Mouse (Mus musculus): ENCODE data around the gene Ppfibp2. TPM values are rescaled to one million over a fixed set of nuclear protein-coding genes. Genes with fewer than 3 reads are reported as not detected.

Ppfibp2 gene
- polyA plus RNA-seq (2015; fragmentation: Nextera tagmentation; extraction: Ambion mirVana) = 11.5 and 13.8 TPM in 2 replicates

- peak within 1 kb of the TSS; percentile 94 for H3K4me2 ChIP-seq
- peak within 1 kb of the TSS; percentile 67 for H3K9ac ChIP-seq
- 1% methylated on average over 24 of the region's 24 CpGs for WGBS
- ATAC-seq (ENCODE audit: insufficient number of reproducible peaks, insufficient read depth, low FRiP score, low TSS enrichment, low read depth) = peak; percentile 85
- no peaks in the 10 kb centered on the region for H3K27me3 ChIP-seq
- H3K4me3 ChIP-seq = peak within 1 kb of the TSS; percentile 57
- peaks cover 20% of the 10 kb centered on the region for H3K36me3 ChIP-seq
- H3K9me3 ChIP-seq = no peaks in the 10 kb centered on the region
- peaks cover 15% of the 10 kb centered on the region for H3K4me1 ChIP-seq
- H3K27ac ChIP-seq = peak within 1 kb of the TSS; percentile 51
Observed at GRCm38 (mm10) chr7:107594857-107595402, at the start of gene Ppfibp2. Gene Ppfibp2, plus strand, starts transcription at chr7:107595207.

GRCm38 (mm10) chr7:107547872-107548271, 47.1 kb upstream of the Ppfibp2 start:
- H3K36me3 ChIP-seq = no peaks in the 10 kb centered on the region
- ATAC-seq (ENCODE audit: insufficient number of reproducible peaks, insufficient read depth, low FRiP score, low TSS enrichment, low read depth) = no peak
- H3K27me3 ChIP-seq = no peaks in the 10 kb centered on the region
- no peak overlapping the region for H3K27ac ChIP-seq
- no peak overlapping the region for H3K9ac ChIP-seq
- WGBS = 93% methylated on average over 3 of the region's 3 CpGs
- H3K4me3 ChIP-seq = no peak overlapping the region
- H3K4me1 ChIP-seq = no peaks in the 10 kb centered on the region
- no peaks in the 10 kb centered on the region for H3K9me3 ChIP-seq
- no peak overlapping the region for H3K4me2 ChIP-seq

GRCm38 (mm10) chr7:107553461-107553860, 41.5 kb upstream of the Ppfibp2 start:
- Histone ChIP-seq H3K4me3 (no peak overlapping the region), H3K9ac (no peak overlapping the region), H3K27ac (no peak overlapping the region), H3K27me3 (no peaks in the 10 kb centered on the region), H3K9me3 (no peaks in the 10 kb centered on the region), H3K36me3 (no peaks in the 10 kb centered on the region), H3K4me2 (no peak overlapping the region), H3K4me1 (no peaks in the 10 kb centered on the region)
- no peak for ATAC-seq (ENCODE audit: insufficient number of reproducible peaks, insufficient read depth, low FRiP score, low TSS enrichment, low read depth)
- 59% methylated on average over 1 of the region's 1 CpGs for WGBS

DNA sequence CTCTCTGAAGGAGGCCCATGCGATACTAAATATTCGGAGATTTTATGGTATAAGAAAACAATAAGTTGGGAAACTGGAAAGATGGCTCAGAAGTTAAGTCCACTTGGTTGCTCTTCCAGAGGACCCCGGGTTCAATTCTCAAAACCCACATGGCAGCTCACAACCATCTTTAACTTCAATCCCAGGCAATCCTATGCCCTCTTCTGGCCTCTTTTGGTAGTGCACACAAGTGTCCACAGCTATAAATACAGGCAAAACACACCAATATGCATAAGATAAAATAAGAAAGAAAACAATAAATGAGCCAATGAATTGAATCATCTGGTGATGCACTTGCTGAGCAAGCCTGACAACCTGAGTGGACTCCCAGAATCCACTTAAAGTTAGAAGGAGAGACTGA, 39.1 kb upstream of the Ppfibp2 start:
- Histone ChIP-seq H3K27ac (no peak overlapping the region), H3K4me2 (no peak overlapping the region), H3K9me3 (no peaks in the 10 kb centered on the region), H3K9ac (no peak overlapping the region), H3K36me3 (no peaks in the 10 kb centered on the region), H3K4me1 (no peaks in the 10 kb centered on the region), H3K4me3 (no peak overlapping the region), H3K27me3 (no peaks in the 10 kb centered on the region)
- ATAC-seq (ENCODE audit: insufficient number of reproducible peaks, insufficient read depth, low FRiP score, low TSS enrichment, low read depth) = no peak
- 85% methylated on average over 3 of the region's 3 CpGs for WGBS

DNA sequence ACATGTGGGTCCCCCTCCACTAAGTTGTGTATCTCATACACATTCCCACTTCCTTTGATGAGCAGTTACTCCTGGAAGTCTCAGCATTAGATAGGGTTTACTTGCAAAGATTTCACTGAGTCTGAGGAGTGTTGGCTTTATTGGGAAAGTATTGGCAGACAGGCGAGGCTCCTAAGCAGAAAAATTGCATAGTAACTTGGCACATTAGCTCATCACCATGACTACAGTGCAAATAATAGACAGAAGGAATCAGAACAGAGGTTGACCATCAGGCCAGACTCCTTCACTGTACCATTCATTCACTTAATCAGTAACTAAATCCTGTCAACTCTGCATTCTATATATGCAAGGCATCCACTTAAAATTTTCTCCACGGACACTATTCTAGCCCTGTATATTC, 34.3 kb upstream of the Ppfibp2 start:
- no peak for ATAC-seq (ENCODE audit: insufficient number of reproducible peaks, insufficient read depth, low FRiP score, low TSS enrichment, low read depth)
- Histone ChIP-seq H3K9ac (no peak overlapping the region), H3K4me3 (no peak overlapping the region), H3K4me1 (no peaks in the 10 kb centered on the region), H3K4me2 (no peak overlapping the region), H3K9me3 (no peaks in the 10 kb centered on the region), H3K36me3 (no peaks in the 10 kb centered on the region), H3K27ac (no peak overlapping the region), H3K27me3 (no peaks in the 10 kb centered on the region)
- 78% methylated on average over 2 of the region's 2 CpGs for WGBS

DNA sequence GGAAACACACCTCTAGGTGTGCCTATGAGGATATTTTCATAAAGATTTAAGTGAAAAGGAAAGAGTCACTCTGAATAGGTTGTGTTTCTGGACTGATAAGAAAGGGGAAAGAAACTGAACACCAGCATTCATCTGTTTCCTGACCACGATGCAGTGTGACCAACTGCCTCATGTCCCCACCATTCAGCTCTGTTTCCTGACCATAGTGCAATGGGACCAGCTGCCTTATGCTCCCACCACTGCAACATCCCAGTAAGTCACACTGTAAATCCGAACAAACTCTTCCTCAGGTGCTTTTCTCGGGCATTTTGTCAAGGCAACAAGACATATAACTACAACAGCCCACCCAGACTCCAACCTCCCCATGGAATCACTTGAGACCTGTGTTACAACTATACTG, 33.4 kb upstream of the Ppfibp2 start:
- H3K9me3 ChIP-seq = no peaks in the 10 kb centered on the region
- H3K4me3 ChIP-seq = no peak overlapping the region
- whole genome bisulfite sequencing = 79% methylated on average over 3 of the region's 3 CpGs
- no peaks in the 10 kb centered on the region for H3K27me3 ChIP-seq
- no peaks in the 10 kb centered on the region for H3K36me3 ChIP-seq
- no peak overlapping the region for H3K4me2 ChIP-seq
- H3K27ac ChIP-seq = no peak overlapping the region
- peaks cover 2% of the 10 kb centered on the region for H3K4me1 ChIP-seq
- no peak for ATAC-seq (ENCODE audit: insufficient number of reproducible peaks, insufficient read depth, low FRiP score, low TSS enrichment, low read depth)
- no peak overlapping the region for H3K9ac ChIP-seq

GRCm38 (mm10) chr7:107563727-107564126, 31.3 kb upstream of the Ppfibp2 start:
- 38% methylated on average over 2 of the region's 2 CpGs for WGBS
- no peak overlapping the region for H3K27ac ChIP-seq
- H3K36me3 ChIP-seq = no peaks in the 10 kb centered on the region
- H3K9me3 ChIP-seq = no peaks in the 10 kb centered on the region
- H3K27me3 ChIP-seq = no peaks in the 10 kb centered on the region
- H3K4me1 ChIP-seq = peaks cover 6% of the 10 kb centered on the region
- no peak for ATAC-seq (ENCODE audit: insufficient number of reproducible peaks, insufficient read depth, low FRiP score, low TSS enrichment, low read depth)
- H3K4me2 ChIP-seq = no peak overlapping the region
- no peak overlapping the region for H3K4me3 ChIP-seq
- no peak overlapping the region for H3K9ac ChIP-seq

- ATAC-seq (ENCODE audit: insufficient number of reproducible peaks, insufficient read depth, low FRiP score, low TSS enrichment, low read depth) = peak; percentile 87
- peak within 1 kb of the TSS; percentile 97 for H3K27ac ChIP-seq
- H3K4me1 ChIP-seq = peaks cover 16% of the 10 kb centered on the region
- H3K4me2 ChIP-seq = peak within 1 kb of the TSS; percentile 69
- 13% methylated on average over 7 of the region's 7 CpGs for WGBS
- peaks cover 18% of the 10 kb centered on the region for H3K36me3 ChIP-seq
- peak within 1 kb of the TSS; percentile 78 for H3K9ac ChIP-seq
- no peaks in the 10 kb centered on the region; the same call in 1 of the 2 replicates for H3K9me3 ChIP-seq
- no peaks in the 10 kb centered on the region for H3K27me3 ChIP-seq
- peak within 1 kb of the TSS; percentile 57 for H3K4me3 ChIP-seq
Observed at GRCm38 (mm10) chr7:107567261-107567671, 27.7 kb upstream of the Ppfibp2 start, which contains the start of gene Olfml1. Gene Olfml1, plus strand, starts transcription at chr7:107567446.

DNA sequence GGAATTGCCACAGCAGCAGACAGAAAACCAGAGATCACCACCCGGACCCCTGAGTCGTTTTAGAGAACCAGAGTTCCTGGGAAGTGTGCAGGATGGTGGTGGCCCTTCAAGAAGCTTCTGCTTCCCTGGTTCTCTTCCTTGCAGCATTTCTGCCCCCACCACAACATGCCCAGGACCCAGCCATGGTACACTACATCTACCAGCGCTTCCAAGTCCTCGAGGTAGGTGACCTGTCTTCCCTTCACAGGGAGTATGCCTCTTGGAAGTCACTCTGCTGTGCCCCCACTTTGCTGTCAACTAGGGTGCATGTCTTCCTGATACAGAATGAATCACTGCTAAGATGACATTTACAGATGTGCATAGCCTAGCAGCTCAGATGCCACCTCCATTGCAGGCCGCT, 27.3 kb upstream of the Ppfibp2 start:
- Histone ChIP-seq H3K4me1 (peaks cover 16% of the 10 kb centered on the region), H3K36me3 (peaks cover 22% of the 10 kb centered on the region), H3K27me3 (no peaks in the 10 kb centered on the region), H3K9me3 (no peaks in the 10 kb centered on the region; the same call in 1 of the 2 replicates), H3K27ac (peak overlapping the region; percentile 97), H3K4me3 (peak overlapping the region; percentile 57), H3K9ac (peak overlapping the region; percentile 78), H3K4me2 (peak overlapping the region; percentile 69)
- WGBS = 33% methylated on average over 5 of the region's 5 CpGs
- ATAC-seq (ENCODE audit: insufficient number of reproducible peaks, insufficient read depth, low FRiP score, low TSS enrichment, low read depth) = no peak

DNA sequence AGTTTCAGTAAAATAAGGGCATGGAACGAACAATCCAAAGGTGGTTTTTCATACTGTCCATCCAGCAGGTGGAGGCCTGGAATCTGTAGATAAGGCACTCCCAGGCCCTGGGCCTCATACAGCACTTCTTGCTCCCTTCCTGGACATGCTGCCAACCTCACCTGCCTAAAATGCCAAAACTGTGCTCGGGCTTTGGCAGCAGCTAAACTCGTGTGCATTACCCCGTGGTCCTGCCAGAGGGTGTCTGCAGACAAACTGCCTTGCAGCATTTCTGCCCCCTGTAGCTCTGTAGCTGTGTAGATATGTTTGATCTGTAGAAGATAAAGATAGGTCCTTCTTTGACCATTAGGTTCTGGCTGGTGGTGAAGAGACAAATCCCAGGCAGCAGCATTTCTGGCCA, 26.0 kb upstream of the Ppfibp2 start:
- H3K4me2 ChIP-seq = peak overlapping the region; percentile 69
- H3K9me3 ChIP-seq = no peaks in the 10 kb centered on the region; the same call in 1 of the 2 replicates
- no peaks in the 10 kb centered on the region for H3K27me3 ChIP-seq
- WGBS = 52% methylated on average over 4 of the region's 4 CpGs
- H3K4me1 ChIP-seq = peaks cover 16% of the 10 kb centered on the region
- peaks cover 32% of the 10 kb centered on the region for H3K36me3 ChIP-seq
- no peak overlapping the region for H3K27ac ChIP-seq
- ATAC-seq (ENCODE audit: insufficient number of reproducible peaks, insufficient read depth, low FRiP score, low TSS enrichment, low read depth) = no peak
- H3K9ac ChIP-seq = peak overlapping the region; percentile 45; the same call in 1 of the 2 replicates
- peak overlapping the region; percentile 57 for H3K4me3 ChIP-seq

- WGBS = 70% methylated on average over 2 of the region's 2 CpGs
- Histone ChIP-seq H3K4me2 (no peak overlapping the region), H3K27ac (no peak overlapping the region), H3K36me3 (peaks cover 72% of the 10 kb centered on the region), H3K4me3 (no peak overlapping the region), H3K9ac (no peak overlapping the region), H3K27me3 (no peaks in the 10 kb centered on the region), H3K4me1 (peaks cover 14% of the 10 kb centered on the region), H3K9me3 (no peaks in the 10 kb centered on the region; the same call in 1 of the 2 replicates)
- ATAC-seq (ENCODE audit: insufficient number of reproducible peaks, insufficient read depth, low FRiP score, low TSS enrichment, low read depth) = no peak
Observed at GRCm38 (mm10) chr7:107573856-107574255, 21.2 kb upstream of the Ppfibp2 start.

GRCm38 (mm10) chr7:107574276-107574675, 20.7 kb upstream of the Ppfibp2 start:
- Histone ChIP-seq H3K27ac (no peak overlapping the region), H3K27me3 (no peaks in the 10 kb centered on the region), H3K9me3 (no peaks in the 10 kb centered on the region; the same call in 1 of the 2 replicates), H3K36me3 (peaks cover 72% of the 10 kb centered on the region), H3K4me1 (peaks cover 10% of the 10 kb centered on the region; the same call in 1 of the 2 replicates), H3K4me3 (no peak overlapping the region), H3K4me2 (no peak overlapping the region), H3K9ac (no peak overlapping the region)
- WGBS = 56% methylated on average over 3 of the region's 3 CpGs
- no peak for ATAC-seq (ENCODE audit: insufficient number of reproducible peaks, insufficient read depth, low FRiP score, low TSS enrichment, low read depth)

Measured in embryonic facial prominence, embryonic 13.5 days (tissue).